Mouse (Mus musculus): Measurements from ENCODE around the gene Tph1. TPM values are rescaled to one million over a fixed set of nuclear protein-coding genes. Genes with fewer than 3 reads are reported as not detected.
"Not testable (repeated sequence)": the region's sequence is repeated elsewhere in the genome, so short reads cannot be mapped to it uniquely, and the experiment has no call there.

Tph1 gene
- total RNA-seq, 2 experiments from 2014 or later: 0.50 to 0.56 TPM

- DNase-seq (ENCODE audit: low spot score in 2 of 2): not testable (repeated sequence)
These were observed 22.1 kb downstream of the Tph1 start for GRCm38 (mm10) chr7:46650231-46650630.

DNA sequence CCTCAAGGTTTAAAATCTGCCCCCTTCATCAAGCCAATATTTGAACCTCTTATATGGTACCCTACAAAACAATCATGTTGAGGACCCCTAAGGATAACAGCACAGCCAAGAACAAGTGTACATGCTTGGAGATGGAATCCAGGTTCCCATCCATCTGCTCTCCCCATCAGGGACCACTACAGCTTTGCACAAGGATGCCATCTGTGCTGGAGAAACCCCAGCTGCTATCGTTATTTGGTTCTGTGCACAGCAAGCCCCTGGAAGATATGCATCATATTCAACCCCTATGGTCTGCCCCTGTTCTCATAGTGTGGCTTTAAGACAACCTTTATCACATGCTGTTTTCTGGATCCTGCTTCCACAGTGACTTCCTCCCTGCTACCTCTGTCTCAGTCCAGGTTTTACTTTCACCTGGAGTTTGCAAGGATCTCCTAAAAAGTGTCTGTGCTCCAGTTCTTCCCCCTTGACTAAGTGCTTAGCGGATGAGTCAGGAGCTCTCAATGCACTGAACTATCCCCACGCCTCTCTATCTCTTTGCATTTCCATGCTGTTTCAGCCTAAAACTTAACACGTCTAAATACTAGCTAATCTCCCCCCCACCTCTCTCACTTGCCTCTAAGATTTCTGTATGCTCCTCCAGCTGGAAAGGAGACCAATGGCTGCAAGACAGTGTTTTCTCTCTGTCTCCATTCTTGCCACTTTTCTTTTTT is 23.8 kb downstream of the Tph1 start:
- DNase-seq (ENCODE audit: low spot score in 2 of 2): no peak

GRCm38 (mm10) chr7:46643172-46643571 is 29.2 kb downstream of the Tph1 start:
- DNase-seq (ENCODE audit: low spot score in 2 of 2): peak in 1 of 2 experiments; percentile 34

- no peak for DNase-seq (ENCODE audit: low spot score in 2 of 2)
These were observed 32.3 kb downstream of the Tph1 start for GRCm38 (mm10) chr7:46640062-46640461.

- DNase-seq (ENCODE audit: low spot score in 2 of 2): peak; percentile 87 to 90
These were observed 32.7 kb downstream of the Tph1 start, which contains the start of gene Sergef for GRCm38 (mm10) chr7:46639692-46640031. TSS of gene Sergef (minus strand) at chr7:46639807.

GRCm38 (mm10) chr7:46638889-46639691 is 33.2 kb downstream of the Tph1 start:
- DNase-seq (ENCODE audit: low spot score in 2 of 2): peak in 1 of 2 experiments; percentile 25

DNA sequence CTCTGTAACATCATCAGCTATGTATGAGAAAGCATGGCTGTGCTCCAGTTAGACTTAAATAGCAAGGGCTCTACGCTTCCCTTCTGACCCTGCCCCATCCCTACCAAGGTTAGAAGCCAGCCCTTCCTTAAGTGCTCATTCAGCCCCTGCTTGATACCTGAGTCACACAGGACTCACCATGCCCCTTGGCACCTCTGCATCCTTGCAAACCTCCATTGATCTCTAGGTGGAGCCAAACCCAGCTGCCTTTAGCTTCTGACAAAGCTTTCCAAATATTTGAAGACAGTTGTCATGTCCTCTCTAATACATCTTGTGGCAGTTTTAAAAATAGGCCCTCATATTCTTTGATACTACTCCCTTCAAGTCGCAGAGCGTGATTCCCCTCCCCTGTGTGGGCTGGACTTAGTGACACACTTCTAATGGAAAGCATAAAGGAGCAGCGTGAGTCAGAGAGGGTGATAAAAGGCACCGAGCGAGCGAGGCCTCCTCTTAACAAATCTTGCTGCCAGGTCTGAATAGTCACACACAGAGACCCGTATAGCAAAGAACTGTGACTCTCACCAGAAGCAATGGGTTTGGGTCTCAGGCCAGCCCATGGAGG is 43.9 kb downstream of the Tph1 start:
- no peak for DNase-seq (ENCODE audit: low spot score in 2 of 2)

GRCm38 (mm10) chr7:46623979-46624378 is 48.4 kb downstream of the Tph1 start:
- DNase-seq (ENCODE audit: low spot score in 2 of 2): no peak

DNA sequence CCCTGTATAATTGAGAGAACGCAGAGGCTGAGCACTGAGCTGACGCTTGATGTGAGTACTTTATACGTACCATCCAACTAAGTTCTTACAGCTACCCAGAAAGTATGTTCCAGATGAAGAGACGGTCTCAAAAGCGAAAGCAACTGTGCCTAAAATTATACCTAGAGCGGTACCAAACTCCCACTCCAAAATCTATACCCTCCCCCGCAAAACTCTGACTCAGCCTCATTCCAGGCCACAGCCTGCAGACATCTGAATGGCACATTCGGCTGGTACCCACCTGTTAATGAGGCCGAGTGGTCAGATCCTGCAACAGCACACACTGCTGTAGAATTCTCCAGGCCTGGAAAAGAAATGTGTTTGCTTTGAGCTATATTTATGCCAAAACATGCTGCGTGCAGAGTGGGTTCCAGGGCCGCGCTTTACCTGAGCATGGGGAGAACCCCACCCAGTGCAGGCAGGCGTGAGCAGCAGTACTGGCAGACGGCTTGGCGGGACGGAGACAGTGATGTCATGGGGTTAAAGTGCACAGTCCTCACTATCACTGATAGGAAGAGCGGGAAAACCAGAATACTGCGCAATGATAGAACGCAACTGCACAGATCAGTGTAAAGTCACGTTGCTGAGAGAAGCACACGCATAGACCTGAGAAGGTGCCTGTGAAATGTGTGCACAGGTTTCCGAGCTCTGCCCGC is 53.8 kb downstream of the Tph1 start:
- no peak for DNase-seq (ENCODE audit: low spot score in 2 of 2)

GRCm38 (mm10) chr7:46616429-46617005 is 55.8 kb downstream of the Tph1 start:
- DNase-seq (ENCODE audit: low spot score in 2 of 2): no peak

- no peak for DNase-seq (ENCODE audit: low spot score in 2 of 2)
These were observed 56.9 kb downstream of the Tph1 start for GRCm38 (mm10) chr7:46615256-46615977.

GRCm38 (mm10) chr7:46614263-46614662 is 58.1 kb downstream of the Tph1 start:
- no peak for DNase-seq (ENCODE audit: low spot score in 2 of 2)

- no peak for DNase-seq (ENCODE audit: low spot score in 2 of 2)
These were observed 59.2 kb downstream of the Tph1 start for GRCm38 (mm10) chr7:46613091-46613490.

DNA sequence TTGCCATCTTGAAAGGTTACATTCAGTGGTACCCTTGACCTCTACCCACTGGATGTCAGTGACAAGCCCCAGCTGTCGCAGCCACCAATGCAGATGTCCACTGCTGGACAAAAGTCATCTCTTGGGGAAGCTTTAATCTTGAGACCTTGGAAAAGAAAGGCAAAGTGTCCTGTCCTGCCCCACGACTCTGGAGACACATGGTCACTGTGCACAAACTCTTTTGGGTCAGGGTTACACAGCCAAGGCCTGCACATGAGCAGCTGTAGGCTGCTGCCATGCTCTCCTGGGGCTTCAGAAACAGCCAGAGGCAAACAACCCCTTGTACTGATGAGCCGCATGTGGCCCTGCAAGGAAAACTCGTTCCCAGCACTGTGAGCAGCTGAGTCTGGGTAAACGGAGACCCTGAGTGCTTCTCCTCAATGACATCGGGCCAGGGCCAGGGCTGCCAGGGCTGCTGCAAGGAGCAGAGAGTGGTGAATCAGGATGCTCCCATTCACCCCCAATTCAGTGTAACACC is 59.9 kb downstream of the Tph1 start:
- no peak for DNase-seq (ENCODE audit: low spot score in 2 of 2)

DNA sequence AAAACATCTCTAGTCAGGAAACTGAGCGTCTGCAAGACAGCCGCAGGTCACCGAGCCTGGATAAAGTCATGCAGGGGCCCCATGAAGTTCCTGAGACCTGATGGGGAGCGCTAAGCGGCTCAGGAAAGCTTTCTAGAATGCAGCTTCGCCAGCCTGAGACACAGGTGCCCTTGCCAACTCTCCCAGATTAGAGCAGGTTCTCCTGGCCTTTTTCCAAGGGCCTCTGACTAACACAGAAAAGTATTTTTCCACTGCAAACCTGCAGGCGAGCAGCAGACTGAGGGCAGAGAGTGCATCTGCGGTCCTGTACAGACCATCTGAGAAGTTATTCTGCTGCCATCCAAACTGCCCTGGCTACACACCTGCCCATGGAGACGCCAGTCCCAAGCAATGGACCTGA is 60.4 kb downstream of the Tph1 start:
- no peak for DNase-seq (ENCODE audit: low spot score in 2 of 2)

DNA sequence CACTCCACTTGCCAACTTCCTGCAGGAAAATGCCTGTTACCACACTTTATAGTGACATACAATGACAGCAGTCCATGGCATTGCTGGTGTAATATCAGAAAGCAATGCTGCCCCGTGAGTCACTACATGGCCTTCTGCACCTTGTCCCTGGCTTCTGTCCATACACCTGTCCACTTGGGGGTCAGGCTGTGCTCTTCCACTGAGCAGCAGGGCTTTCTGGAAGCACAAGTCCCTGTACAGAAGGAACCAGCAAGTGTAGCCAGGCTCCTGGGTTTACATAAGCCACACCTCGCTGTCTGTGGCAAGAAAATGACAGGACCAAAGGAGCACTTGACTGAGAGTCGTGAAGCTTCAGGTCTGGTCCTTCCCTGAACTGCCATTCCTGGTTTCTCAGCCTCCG is 63.0 kb downstream of the Tph1 start:
- no peak for DNase-seq (ENCODE audit: low spot score in 2 of 2)

DNA sequence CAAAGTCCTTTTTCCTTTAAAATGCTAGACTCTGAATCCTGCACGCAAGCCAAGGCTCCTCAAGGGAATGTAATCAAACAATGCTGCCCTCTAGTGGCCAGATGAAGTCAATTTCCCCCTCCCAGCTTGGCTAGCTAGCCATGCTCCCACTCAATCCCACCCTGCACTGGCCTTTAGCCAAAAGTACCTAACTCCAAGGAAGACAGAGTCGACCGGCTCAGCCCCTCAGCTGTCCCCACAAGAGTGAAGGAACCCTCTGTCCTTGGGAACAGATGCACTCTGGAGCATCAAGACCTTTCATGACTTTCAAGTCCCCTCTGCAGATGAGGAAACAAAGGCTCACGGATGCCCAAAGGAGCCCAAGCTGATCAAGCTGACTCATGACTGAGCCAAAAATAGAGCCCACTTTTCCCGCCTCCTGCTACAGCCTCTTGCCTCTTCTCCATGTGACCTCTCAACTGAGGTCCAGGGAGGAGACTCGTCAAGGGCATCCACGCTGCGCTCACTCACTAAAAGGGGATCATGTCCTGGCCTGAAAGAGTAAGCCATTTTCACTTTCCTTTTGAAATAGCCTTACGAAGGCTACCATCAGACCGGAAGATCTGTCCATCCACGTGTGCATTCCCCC is 64.8 kb downstream of the Tph1 start:
- DNase-seq (ENCODE audit: low spot score in 2 of 2): peak; percentile 73 to 77

DNA sequence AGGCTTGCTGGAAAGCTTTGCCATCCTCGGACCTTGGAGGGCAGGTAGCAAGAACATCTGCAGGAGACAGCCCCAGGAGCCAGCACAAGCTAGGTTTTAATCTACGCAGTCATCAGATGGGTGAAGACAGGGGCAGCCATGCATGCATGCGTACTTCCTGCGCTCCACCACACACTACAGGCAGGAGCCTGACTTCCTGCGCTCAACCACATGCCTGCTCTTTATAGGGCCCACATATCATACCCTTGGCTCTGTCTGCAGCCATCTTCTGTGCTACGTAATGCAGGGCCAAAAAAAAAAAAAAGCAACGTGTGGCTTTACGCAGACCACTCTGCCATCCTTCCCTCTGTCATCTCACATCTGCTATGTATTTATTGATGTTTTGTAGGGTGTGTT is 65.3 kb downstream of the Tph1 start:
- DNase-seq (ENCODE audit: low spot score in 2 of 2): no peak

- DNase-seq (ENCODE audit: low spot score in 2 of 2): peak; percentile 79 to 84
These were observed 65.8 kb downstream of the Tph1 start for GRCm38 (mm10) chr7:46606391-46607030.

Measured in layer of hippocampus, postnatal 10 days (tissue).